Mouse (Mus musculus): Measurements from ENCODE around the gene Enpp6. TPM values are rescaled to one million over a fixed set of nuclear protein-coding genes. Genes with fewer than 3 reads are reported as not detected.

Enpp6 gene
- total and polyA plus RNA-seq, 3 experiments = 0.22 TPM; not detected in 2

- ATAC-seq (ENCODE audit: extremely low read depth, insufficient number of reproducible peaks, low FRiP score, poor library complexity, severe bottlenecking) = no peak
- Histone ChIP-seq H3K36me3 (replicated peaks) (no peaks in the 10 kb centered on the region), H3K4me1 (ENCODE audit: insufficient read depth, low read depth, low read length) (no peaks in the 10 kb centered on the region), H3K9me3 (replicated peaks) (no peaks in the 10 kb centered on the region), H3K4me3 (ENCODE audit: low read depth, low read length) (no peak overlapping the region), H3K27me3 (ENCODE audit: insufficient read depth, low read length) (no peaks in the 10 kb centered on the region; the same call in 1 of the 2 replicates)
- no peak for DNase-seq (ENCODE audit: low spot score)
- no peak for TF ChIP-seq TAL1 (conservative IDR thresholded peaks at IDR 0.05; ENCODE audit: low read depth, low read length)
- TF ChIP-seq GATA1 (IDR thresholded peaks at IDR 0.05; ENCODE audit: borderline replicate concordance, low read length) = no peak
- TF ChIP-seq POLR2AphosphoS5 (IDR thresholded peaks at IDR 0.05; ENCODE audit: insufficient replicate concordance, low read depth, low read length) = no peak
- no peak for TF ChIP-seq CTCF (IDR thresholded peaks at IDR 0.05; ENCODE audit: low read depth, low read length)
These were observed 148.0 kb downstream of the Enpp6 start for GRCm38 (mm10) chr8:47134736-47135135.

GRCm38 (mm10) chr8:47135586-47135985 is 148.9 kb downstream of the Enpp6 start:
- ATAC-seq (ENCODE audit: extremely low read depth, insufficient number of reproducible peaks, low FRiP score, poor library complexity, severe bottlenecking) = no peak

GRCm38 (mm10) chr8:47136047-47136446 is 149.4 kb downstream of the Enpp6 start:
- ATAC-seq (ENCODE audit: extremely low read depth, insufficient number of reproducible peaks, low FRiP score, poor library complexity, severe bottlenecking) = no peak
- Histone ChIP-seq H3K36me3 (replicated peaks) (no peaks in the 10 kb centered on the region), H3K4me1 (ENCODE audit: insufficient read depth, low read depth, low read length) (no peaks in the 10 kb centered on the region), H3K27me3 (ENCODE audit: insufficient read depth, low read length) (no peaks in the 10 kb centered on the region; the same call in 1 of the 2 replicates), H3K9me3 (replicated peaks) (no peaks in the 10 kb centered on the region), H3K4me3 (ENCODE audit: low read depth, low read length) (no peak overlapping the region)
- TF ChIP-seq GATA2 (IDR thresholded peaks at IDR 0.05; ENCODE audit: borderline replicate concordance, low read depth, low read length) (no peak), GATA1 (IDR thresholded peaks at IDR 0.05; ENCODE audit: borderline replicate concordance, low read length) (no peak), CTCF (IDR thresholded peaks at IDR 0.05; ENCODE audit: low read depth, low read length) (no peak)
- DNase-seq (ENCODE audit: low spot score) = no peak

More at GRCm38 (mm10) chr8:47135586-47135985, 148.9 kb downstream of the Enpp6 start:
- Histone ChIP-seq H3K9me3 (replicated peaks) (no peaks in the 10 kb centered on the region), H3K36me3 (replicated peaks) (no peaks in the 10 kb centered on the region), H3K4me3 (ENCODE audit: low read depth, low read length) (no peak overlapping the region), H3K4me1 (ENCODE audit: insufficient read depth, low read depth, low read length) (no peaks in the 10 kb centered on the region), H3K27me3 (ENCODE audit: insufficient read depth, low read length) (no peaks in the 10 kb centered on the region; the same call in 1 of the 2 replicates)
- no peak for DNase-seq (ENCODE audit: low spot score)
- TF ChIP-seq TAL1 (conservative IDR thresholded peaks at IDR 0.05; ENCODE audit: low read depth, low read length) = no peak

- no peaks in the 10 kb centered on the region for H3K9me3 ChIP-seq (replicated peaks)
- TF ChIP-seq POLR2AphosphoS5 (IDR thresholded peaks at IDR 0.05; ENCODE audit: insufficient replicate concordance, low read depth, low read length) (no peak), TAL1 (conservative IDR thresholded peaks at IDR 0.05; ENCODE audit: low read depth, low read length) (no peak)
- no peaks in the 10 kb centered on the region for H3K4me1 ChIP-seq (ENCODE audit: insufficient read depth, low read depth, low read length)
- no peak for ATAC-seq (ENCODE audit: extremely low read depth, insufficient number of reproducible peaks, low FRiP score, poor library complexity, severe bottlenecking)
- no peak overlapping the region for H3K4me3 ChIP-seq (ENCODE audit: low read depth, low read length)
- DNase-seq (ENCODE audit: low spot score) = no peak
- no peaks in the 10 kb centered on the region for H3K27me3 ChIP-seq (ENCODE audit: insufficient read depth, low read length)
- H3K36me3 ChIP-seq (replicated peaks) = no peaks in the 10 kb centered on the region
These were observed 158.6 kb downstream of the Enpp6 start for GRCm38 (mm10) chr8:47145258-47145657.

Other genes starting within 250 kb of the Enpp6 start
- 106 and 111 TPM in 2 replicates for gene Irf2, start 247.2 kb upstream of the Enpp6 start, total RNA-seq (2014; fragmentation: Nextera tagmentation)
- gene Irf2, start 247.2 kb upstream of the Enpp6 start, total RNA-seq (2017) = 8.8 and 13.4 TPM in 2 replicates
- gene Irf2, start 247.2 kb upstream of the Enpp6 start, polyA plus RNA-seq (2012) = 13.4 and 16.3 TPM in 2 replicates